Mouse (Mus musculus) embryonic facial prominence, embryonic 11.5 days (tissue): ENCODE results near the gene 9130230L23Rik. TPM values are rescaled to one million over a fixed set of nuclear protein-coding genes. Genes with fewer than 3 reads are reported as not detected.

Experiments
- ATAC-seq: fragments of 200-750 bp; cut with Nextera tagmentation; replicated peaks from 2 replicates; pipeline ENCODE4 v1.8.0; 2017; ENCODE audit warnings: low read depth; ENCODE audit not compliant: insufficient number of reproducible peaks, low FRiP score, low TSS enrichment
- DNase-seq: peaks from one replicate; pipeline ENCODE4 v3.0.0-alpha.2; 2015; ENCODE audit warnings: low spot score
- H3K27ac ChIP-seq: fragments of 300-500 bp; sonication (generic); replicated peaks from 2 replicates; pipeline ENCODE4 v1.5.1; 2014; ENCODE audit warnings: mild to moderate bottlenecking, low read depth, low read length, control low read depth
- H3K27me3 ChIP-seq: fragments of 300-500 bp; sonication (generic); 2 replicates; pipeline ENCODE4 v1.6.1; 2014; ENCODE audit warnings: mild to moderate bottlenecking, low read length, moderate library complexity, mixed read lengths; ENCODE audit not compliant: control insufficient read depth, insufficient read depth
- H3K36me3 ChIP-seq: fragments of 300-500 bp; sonication (generic); replicated peaks from 2 replicates; pipeline ENCODE4 v1.6.1; 2014; ENCODE audit warnings: low read depth, mild to moderate bottlenecking, low read length, moderate library complexity, mixed read lengths; ENCODE audit not compliant: control insufficient read depth, insufficient read depth
- H3K4me1 ChIP-seq: fragments of 300-500 bp; sonication (generic); 2 replicates; pipeline ENCODE4 v1.6.1; 2014; ENCODE audit warnings: low read length, mixed read lengths; ENCODE audit not compliant: control insufficient read depth, insufficient read depth
- H3K4me2 ChIP-seq: fragments of 300-500 bp; sonication (generic); 2 replicates; pipeline ENCODE4 v1.6.1; 2014; ENCODE audit warnings: low read depth, mild to moderate bottlenecking, control low read depth, low read length, moderate library complexity
- H3K4me3 ChIP-seq: fragments of 300-500 bp; sonication (generic); 2 replicates; pipeline ENCODE4 v1.5.1; 2014; ENCODE audit warnings: low read depth, low read length, control low read depth
- H3K9ac ChIP-seq: fragments of 300-500 bp; sonication (generic); replicated peaks from 2 replicates; pipeline ENCODE4 v1.6.1; 2014; ENCODE audit warnings: mild to moderate bottlenecking, control low read depth, low read length
- H3K9me3 ChIP-seq: fragments of 300-500 bp; sonication (generic); replicated peaks from 2 replicates; pipeline ENCODE4 v1.6.1; 2016; ENCODE audit warnings: mild to moderate bottlenecking, low read length, inconsistent platforms, mixed read lengths; ENCODE audit not compliant: control insufficient read depth
- WGBS: fragments of 180-500 bp; shearing (Covaris S2); extraction: QIAGEN DNeasy Blood & Tissue Kit; methylation state at CpG from one replicate; pipeline ENCODE4 v1.1.7; 2014; 5-methylcytosine and 5-hydroxymethylcytosine counted together
- polyA plus RNA-seq: library from polyadenylated mRNA; unstranded; fragments of >200 nt; fragmentation: Nextera tagmentation; extraction: Ambion mirVana; gene quantifications from 2 replicates; pipeline ENCODE4 v1.2.1, GENCODE M21; 2014

9130230L23Rik gene
- polyA plus RNA-seq: not detected in 2 replicates

DNA sequence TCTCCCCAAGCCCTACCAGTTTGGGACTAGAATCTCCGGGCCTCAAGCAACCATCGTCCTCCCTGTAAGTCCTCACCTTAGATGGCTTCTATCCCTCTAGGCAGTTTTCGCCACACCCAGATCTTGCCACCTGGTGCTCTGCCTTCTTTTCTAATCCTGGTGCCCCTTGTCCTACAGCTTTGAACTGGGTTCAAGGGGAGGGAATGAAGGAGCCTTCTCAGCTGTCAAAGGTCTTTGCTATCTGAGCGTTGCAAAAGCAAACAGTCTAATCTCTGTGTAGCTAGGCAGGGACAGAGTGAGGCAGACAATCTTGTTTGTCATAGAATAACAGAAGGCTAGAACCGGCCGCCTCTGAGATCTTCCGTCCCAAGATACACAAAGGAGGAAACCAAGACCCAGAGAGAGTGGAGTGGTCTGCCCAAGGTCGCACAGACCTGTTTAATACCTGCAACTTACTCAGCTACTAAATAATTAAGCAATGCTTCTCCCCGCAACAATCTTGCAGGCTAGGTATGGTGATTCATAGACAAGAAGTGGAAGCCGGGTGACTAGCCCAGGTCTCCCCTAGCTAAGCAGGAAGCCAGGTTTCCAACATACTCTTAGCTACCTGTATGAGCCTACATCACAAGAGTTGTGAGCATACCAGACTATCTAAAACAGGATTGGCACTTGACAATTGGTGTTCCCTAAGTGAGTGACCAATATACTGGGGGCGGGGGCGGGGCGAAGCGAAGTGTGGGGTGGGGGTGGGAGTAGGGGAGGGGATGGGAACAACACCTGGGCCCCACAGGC is at the start of gene 9130230L23Rik:
Gene 9130230L23Rik, minus strand, starts transcription at position 152 of the 792 bp plus-strand sequence.
- Histone ChIP-seq H3K9me3 (no peaks in the 10 kb centered on the region), H3K27me3 (no peaks in the 10 kb centered on the region), H3K4me1 (no peaks in the 10 kb centered on the region), H3K4me2 (no peak within 1 kb of the TSS), H3K4me3 (no peak within 1 kb of the TSS), H3K9ac (no peak within 1 kb of the TSS), H3K36me3 (no peaks in the 10 kb centered on the region), H3K27ac (no peak within 1 kb of the TSS)
- 66% methylated on average over 14 of the region's 14 CpGs for WGBS
- ATAC-seq (no peak), DNase-seq (no peak)

- ATAC-seq (no peak), DNase-seq (no peak)
- Histone ChIP-seq H3K4me2 (no peak overlapping the region), H3K27me3 (no peaks in the 10 kb centered on the region), H3K27ac (no peak overlapping the region), H3K4me3 (no peak overlapping the region), H3K9ac (no peak overlapping the region), H3K4me1 (no peaks in the 10 kb centered on the region), H3K9me3 (no peaks in the 10 kb centered on the region), H3K36me3 (no peaks in the 10 kb centered on the region)
- WGBS: 79% methylated on average over 20 of the region's 20 CpGs
Measured at GRCm38 (mm10) chr5:66052777-66053548, 48.9 kb upstream of the 9130230L23Rik start.

DNA sequence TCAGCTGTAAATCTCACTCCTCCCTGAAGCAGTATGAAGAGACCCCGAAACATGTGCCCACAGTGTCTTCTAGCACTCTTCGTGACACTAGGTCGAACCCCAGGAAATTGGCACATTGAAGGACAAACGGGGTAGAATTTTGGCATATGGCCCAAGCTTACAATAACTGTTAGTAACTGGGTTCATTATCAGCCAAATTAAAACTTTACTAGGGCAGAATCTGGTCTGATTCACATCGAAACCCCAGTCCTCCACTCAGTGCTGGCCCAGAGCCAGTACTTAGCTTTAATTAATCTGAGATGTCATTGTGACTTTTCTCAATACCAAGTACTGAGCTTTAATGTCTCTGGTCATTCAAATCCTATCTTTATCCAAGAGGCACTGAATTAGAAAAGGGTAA is 46.8 kb upstream of the 9130230L23Rik start:
- Histone ChIP-seq H3K27me3 (no peaks in the 10 kb centered on the region), H3K4me1 (no peaks in the 10 kb centered on the region), H3K27ac (no peak overlapping the region), H3K4me2 (no peak overlapping the region), H3K36me3 (no peaks in the 10 kb centered on the region), H3K9me3 (no peaks in the 10 kb centered on the region), H3K9ac (no peak overlapping the region), H3K4me3 (no peak overlapping the region)
- WGBS: 90% methylated on average over 5 of the region's 5 CpGs
- no peak for ATAC-seq
- DNase-seq: no peak

- Histone ChIP-seq H3K27me3 (no peaks in the 10 kb centered on the region), H3K9ac (no peak overlapping the region), H3K9me3 (no peaks in the 10 kb centered on the region), H3K4me1 (no peaks in the 10 kb centered on the region), H3K27ac (no peak overlapping the region), H3K36me3 (no peaks in the 10 kb centered on the region), H3K4me3 (no peak overlapping the region), H3K4me2 (no peak overlapping the region)
- DNase-seq (no peak), ATAC-seq (no peak)
- 75% methylated on average over 3 of the region's 3 CpGs for WGBS
Measured at GRCm38 (mm10) chr5:66046356-66046755, 42.3 kb upstream of the 9130230L23Rik start.

- no peak overlapping the region for H3K4me2 ChIP-seq
- WGBS: 75% methylated on average over 3 of the region's 3 CpGs
- no peaks in the 10 kb centered on the region for H3K9me3 ChIP-seq
- no peaks in the 10 kb centered on the region for H3K4me1 ChIP-seq
- no peak overlapping the region for H3K4me3 ChIP-seq
- no peaks in the 10 kb centered on the region for H3K36me3 ChIP-seq
- H3K9ac ChIP-seq: no peak overlapping the region
- no peaks in the 10 kb centered on the region for H3K27me3 ChIP-seq
- DNase-seq (no peak), ATAC-seq (no peak)
- H3K27ac ChIP-seq: no peak overlapping the region
Measured at GRCm38 (mm10) chr5:66043897-66044296, 39.8 kb upstream of the 9130230L23Rik start.

- no peak overlapping the region for H3K4me2 ChIP-seq
- H3K27ac ChIP-seq: no peak overlapping the region
- no peaks in the 10 kb centered on the region for H3K4me1 ChIP-seq
- no peaks in the 10 kb centered on the region for H3K27me3 ChIP-seq
- ATAC-seq: no peak
- 54% methylated on average over 10 of the region's 10 CpGs for WGBS
- no peak for DNase-seq
- H3K9ac ChIP-seq: no peak overlapping the region
- no peaks in the 10 kb centered on the region for H3K36me3 ChIP-seq
- H3K4me3 ChIP-seq: no peak overlapping the region
- no peaks in the 10 kb centered on the region for H3K9me3 ChIP-seq
Measured at GRCm38 (mm10) chr5:66042651-66043340, 38.7 kb upstream of the 9130230L23Rik start.

- WGBS: 74% methylated on average over 7 of the region's 7 CpGs
- Histone ChIP-seq H3K27ac (no peak overlapping the region), H3K4me1 (no peaks in the 10 kb centered on the region), H3K27me3 (no peaks in the 10 kb centered on the region), H3K9me3 (no peaks in the 10 kb centered on the region), H3K4me3 (no peak overlapping the region), H3K9ac (no peak overlapping the region), H3K4me2 (no peak overlapping the region), H3K36me3 (no peaks in the 10 kb centered on the region)
- ATAC-seq (no peak), DNase-seq (no peak)
Measured at GRCm38 (mm10) chr5:66040744-66041279, 36.7 kb upstream of the 9130230L23Rik start.
